Mouse (Mus musculus) heart, postnatal 0 days (tissue): ENCODE measurements at regions not wholly inside any gene's neighbourhood (a gene's known extent, or its start where the extent isn't known, plus 50 kb on each side); places are given as distances from the start of the nearest gene placed in this dataset.

Source experiments
- CTCF ChIP-seq: IDR thresholded peaks from 2 replicates; pipeline ENCODE4 v1.5.1; 2016; ENCODE audit warnings: antibody characterized with exemption, control low read depth, low read depth
- EP300 ChIP-seq: IDR thresholded peaks from 2 replicates; pipeline ENCODE4 v1.6.1; 2016; ENCODE audit warnings: antibody characterized with exemption, low read depth

DNA sequence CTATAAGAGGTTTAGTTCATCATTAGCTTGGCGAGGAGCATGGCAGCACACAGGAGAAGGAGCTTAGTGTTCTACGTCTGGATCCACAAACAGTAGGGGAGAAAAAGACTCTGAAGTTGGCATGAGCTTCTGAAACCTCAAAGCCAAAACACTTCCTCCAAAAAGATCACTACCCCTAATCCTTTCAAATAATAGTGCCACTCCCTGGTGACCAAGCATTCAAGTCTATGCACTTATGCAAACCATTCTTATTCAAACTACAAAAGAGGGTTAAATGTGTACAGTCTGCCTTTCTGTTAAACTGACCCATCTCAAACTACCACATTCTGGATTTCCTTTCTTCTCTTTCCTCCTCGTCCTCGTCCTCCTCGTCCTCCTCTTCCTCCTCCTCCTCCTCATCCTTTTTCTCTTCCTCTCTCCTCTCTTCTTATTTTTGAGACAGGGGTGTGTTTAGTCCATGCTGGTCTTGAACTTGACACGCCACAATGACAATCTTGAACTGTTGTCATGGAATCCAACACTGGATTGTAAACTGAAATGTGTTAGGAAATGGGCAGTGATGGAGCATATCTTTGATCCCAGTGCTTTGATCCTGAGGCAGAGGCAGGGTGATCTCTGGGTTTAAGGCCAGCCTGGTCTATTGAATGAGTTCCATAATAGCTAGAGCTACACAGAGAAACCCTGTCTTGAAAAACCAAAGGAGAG lies 1645.9 kb downstream of the A830018L16Rik start:
- TF ChIP-seq EP300 (no peak), CTCF (no peak)
